Mouse (Mus musculus) cerebellum, postnatal 36 days (tissue): ENCODE measurements around the gene Zfp131.

Source experiments
- DNase-seq, 2 experiments: peaks; one replicate each; pipeline ENCODE4 v3.0.0; 2021 to 2022; ENCODE audit warnings: mixed read lengths in 2 of 2

The Zfp131 gene

GRCm38 (mm10) chr13:119754635-119755020 lies 36.1 kb downstream of the Zfp131 start:
- DNase-seq, result no peak

DNA sequence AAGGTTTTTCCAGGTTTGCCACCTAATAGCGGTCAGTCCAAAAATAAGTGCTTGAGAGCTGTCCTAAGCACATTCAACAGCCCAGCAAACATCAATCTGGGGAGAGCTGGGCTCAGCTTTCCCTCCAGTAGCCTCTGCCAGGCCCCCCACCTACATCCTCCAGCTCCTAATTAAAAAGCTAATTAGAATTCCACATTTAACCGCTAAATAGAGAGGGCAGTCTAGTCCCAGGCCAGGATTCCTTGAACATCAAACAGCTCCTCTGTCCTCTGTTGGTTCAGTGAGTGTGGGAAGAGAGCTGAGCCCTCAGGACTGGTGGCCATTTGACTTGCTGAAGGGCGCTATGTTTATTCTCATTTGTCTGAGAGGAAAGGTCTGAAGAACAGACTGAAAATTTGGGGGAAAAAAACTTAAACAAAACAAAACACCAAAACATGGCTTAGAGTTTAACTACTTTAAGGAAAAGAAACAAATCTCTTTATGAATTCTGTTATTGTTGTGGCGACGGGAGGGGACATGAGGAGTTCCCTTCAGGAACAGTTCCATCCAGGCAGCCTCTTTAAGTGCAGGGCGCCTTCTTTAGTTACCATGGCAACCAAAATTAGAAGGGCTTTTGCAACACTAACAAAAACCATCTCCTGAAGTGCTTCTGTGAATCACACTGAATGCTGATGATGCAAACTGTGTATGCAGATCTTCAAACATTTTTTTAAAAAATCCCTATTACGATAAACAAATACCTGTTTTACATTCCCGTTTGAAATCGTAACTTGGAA lies 36.6 kb downstream of the Zfp131 start:
- no peak for DNase-seq

- DNase-seq, result no peak
These were observed 43.8 kb downstream of the Zfp131 start for GRCm38 (mm10) chr13:119746930-119747329.

- DNase-seq, result no peak
These were observed 47.2 kb downstream of the Zfp131 start for GRCm38 (mm10) chr13:119743470-119743869.

- no peak for DNase-seq
These were observed 47.8 kb downstream of the Zfp131 start for GRCm38 (mm10) chr13:119742711-119743415.

GRCm38 (mm10) chr13:119741390-119742237 lies 49.1 kb downstream of the Zfp131 start:
- DNase-seq, result no peak

- DNase-seq, result no peak
These were observed 59.2 kb downstream of the Zfp131 start for GRCm38 (mm10) chr13:119731448-119731847.

- DNase-seq, result no peak
These were observed 61.3 kb downstream of the Zfp131 start for GRCm38 (mm10) chr13:119729406-119729805.

GRCm38 (mm10) chr13:119727608-119728387 lies 62.9 kb downstream of the Zfp131 start:
- no peak for DNase-seq

GRCm38 (mm10) chr13:119724541-119724940 lies 66.1 kb downstream of the Zfp131 start:
- DNase-seq, result no peak

DNA sequence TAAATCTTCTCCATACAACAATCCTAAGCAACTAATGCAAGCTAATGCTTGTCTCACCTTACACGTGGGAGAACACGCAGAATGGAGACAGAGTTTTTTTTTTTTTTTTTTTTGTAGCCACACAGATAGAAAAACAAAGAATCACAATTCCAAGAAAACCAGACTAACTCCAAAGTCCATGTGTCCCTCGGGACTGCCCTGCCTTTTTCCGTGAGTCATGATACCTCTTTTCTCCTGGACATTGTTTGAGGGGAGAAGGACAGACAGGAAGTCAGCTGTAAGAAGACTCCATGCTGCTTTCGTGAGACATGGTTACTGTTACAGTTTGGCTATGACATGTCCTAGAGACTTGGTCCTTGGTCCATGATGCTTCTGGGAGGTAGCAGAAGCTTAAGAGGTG lies 67.3 kb downstream of the Zfp131 start:
- no peak for DNase-seq

GRCm38 (mm10) chr13:119722447-119722846 lies 68.2 kb downstream of the Zfp131 start:
- DNase-seq, result no peak

DNA sequence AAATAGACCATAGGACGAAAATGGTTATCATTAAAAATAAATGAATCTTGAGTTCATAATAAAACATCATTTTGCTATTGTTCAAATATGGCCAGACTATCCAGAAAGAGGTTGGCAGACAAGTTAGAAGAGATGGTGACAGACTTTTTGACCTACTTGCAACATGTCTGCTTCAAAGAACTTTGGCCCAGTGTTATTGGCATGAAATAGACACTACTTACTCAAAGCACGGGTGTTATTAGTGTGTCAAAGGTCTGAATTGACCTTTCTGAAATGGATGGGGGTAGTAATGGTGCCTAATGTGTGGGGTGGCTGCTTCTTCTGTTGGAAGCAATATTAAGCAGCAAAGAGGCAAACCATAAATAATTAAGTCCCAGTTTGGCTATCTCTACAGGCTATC lies 74.6 kb downstream of the Zfp131 start:
- DNase-seq, result no peak
